Mouse (Mus musculus) cerebellum, adult 11 months (tissue): ENCODE data around the gene Blzf1.

Source experiments
- DNase-seq: peaks from one replicate; pipeline ENCODE4 v3.0.0; 2022

Blzf1 gene

DNA sequence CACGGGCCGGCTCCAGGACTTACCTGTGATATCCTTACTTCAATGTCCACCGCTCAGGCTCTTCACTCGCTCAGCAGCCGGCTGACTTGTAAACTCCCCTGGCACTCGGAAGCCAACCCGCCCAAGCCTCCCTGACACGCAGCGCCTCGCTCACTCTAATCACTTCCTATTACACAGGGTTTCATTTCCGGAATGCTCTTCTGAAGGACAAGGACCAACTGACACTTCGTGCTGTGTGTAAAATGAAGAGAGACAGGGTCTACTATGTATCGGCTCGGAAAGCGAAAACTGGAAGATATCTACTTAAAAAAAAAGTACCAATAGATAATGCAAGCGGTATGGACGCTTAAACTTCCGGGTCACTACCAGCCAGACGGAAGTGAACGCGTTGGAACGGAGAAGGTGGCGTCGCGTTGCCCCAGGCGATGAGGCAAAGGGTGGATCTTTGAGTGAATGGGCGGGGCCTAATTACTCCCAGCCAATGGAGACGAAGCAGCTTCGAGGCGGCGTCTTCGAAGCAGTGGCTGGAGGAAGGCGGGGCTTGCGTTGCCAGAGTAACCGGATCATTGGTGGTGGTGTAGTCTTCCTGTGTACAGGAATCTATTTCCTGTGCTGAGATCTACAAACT, at the start of gene Blzf1:
Blzf1 (minus strand) TSS at position 366 of the 628 bp plus-strand sequence.
- DNase-seq, result peak; percentile 94

DNA sequence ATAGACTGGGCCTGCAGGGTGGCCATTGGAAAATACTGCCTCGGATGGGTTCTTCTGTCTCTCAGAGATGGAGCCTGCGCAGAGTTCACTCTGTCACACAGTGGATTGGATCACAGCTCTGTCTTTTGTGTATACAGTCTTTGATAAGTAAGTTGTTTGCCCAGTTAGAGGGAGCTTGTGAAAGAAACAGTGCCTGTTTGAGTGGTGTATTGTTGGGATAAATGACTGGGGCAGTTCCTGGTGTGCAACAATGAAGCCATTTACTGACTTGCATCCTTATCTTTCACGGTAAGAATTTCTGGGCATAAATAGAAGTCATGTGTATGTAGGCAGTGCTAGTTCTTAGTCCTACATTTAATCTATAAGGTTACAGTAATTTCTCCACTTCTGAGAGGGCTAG, 46.2 kb upstream of the Blzf1 start:
- no peak for DNase-seq

DNA sequence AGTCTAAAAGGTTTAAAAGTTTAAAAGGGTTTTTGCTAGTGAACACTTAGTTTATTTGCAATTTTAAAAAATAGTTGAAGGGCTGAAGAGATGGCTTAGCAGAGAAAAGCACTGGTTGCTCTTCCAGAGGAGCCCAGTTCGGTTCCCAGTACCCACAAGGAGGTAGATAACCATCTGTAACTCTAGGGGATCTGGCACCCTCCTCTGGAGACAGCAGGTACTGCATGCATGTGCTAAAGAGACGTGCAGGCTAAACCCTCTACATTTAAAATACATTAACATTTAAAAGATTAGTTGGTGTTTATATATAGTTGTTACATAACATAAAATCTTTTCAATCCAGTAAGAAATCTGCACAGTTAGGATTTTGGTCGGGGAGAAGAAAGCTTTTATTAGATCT, 34.9 kb upstream of the Blzf1 start:
- no peak for DNase-seq

DNA sequence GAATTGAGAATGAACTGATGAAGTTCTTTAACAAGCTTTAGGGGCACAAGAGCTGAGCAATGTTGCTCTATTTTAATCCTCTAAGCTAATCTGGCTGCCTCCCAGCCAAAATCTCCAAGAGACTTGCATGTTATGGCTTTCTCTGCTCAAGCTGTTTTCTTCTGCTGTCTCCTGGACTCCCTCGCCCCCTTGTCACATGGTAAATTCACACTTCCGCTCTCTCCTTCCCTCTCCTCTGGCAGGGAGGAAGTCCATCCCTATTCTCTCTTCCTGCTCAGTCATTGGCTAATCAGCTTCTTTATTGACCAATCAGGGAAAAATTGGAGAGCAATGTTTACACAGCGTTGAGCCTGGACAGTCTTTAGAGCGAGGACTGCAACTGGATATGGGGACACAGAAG, 28.6 kb upstream of the Blzf1 start:
- no peak for DNase-seq

DNA sequence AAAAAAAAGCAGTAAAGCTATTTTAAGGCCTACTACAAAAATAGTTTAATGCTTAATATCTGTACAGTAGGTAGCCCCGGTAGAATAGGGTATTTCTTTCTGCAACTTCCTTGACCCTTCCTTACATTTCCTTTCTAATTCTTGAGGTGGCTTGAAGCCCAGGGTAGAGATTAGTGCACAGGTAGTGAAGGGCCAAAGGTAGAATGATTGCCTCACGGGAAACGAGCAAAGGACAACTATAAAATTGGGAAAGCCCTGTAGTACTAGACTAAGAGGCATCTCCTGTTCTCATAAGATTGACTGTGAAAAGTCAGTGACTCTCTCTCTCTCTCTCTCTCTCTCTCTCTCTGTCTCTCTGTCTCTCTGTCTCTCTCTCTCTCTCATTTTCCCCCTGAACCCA, 28.1 kb upstream of the Blzf1 start:
- no peak for DNase-seq

DNA sequence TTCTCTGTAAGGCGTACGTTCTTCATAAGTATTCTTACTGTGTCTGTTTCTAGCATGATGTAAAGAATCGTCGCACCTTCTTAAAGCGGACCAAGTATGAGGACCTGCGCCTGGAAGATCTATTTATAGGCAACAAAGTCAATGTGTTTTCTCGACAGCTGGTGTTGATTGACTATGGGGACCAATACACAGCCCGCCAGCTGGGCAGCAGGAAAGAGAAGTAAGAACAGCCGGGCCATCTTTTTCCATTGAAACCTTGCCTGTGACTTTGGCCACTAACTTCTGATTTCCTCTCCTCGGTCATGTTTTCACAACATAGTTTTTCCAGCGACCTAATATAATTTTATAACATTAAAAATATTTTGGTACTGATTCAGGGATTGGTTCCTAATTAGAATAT, 25.3 kb upstream of the Blzf1 start:
- no peak for DNase-seq

DNA sequence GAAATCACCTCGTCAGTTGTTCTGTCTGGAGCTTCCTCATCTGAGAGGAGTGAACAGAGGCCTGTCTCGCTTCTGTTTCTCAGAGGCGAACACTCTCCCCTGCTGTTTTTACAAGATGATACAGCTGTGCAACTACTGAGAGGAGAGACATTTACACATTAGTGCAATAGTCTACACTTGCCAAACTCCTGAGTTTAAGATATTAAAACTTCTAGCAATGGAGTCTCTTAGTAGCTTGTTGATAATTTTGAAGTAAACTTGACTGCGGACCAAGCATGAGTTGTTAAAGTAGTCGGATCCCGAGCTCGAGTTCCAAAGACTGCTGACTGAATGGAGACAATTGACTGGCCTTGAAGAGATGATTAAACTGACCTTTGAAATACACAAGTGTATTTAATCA, 20.5 kb upstream of the Blzf1 start:
- DNase-seq, result no peak

DNA sequence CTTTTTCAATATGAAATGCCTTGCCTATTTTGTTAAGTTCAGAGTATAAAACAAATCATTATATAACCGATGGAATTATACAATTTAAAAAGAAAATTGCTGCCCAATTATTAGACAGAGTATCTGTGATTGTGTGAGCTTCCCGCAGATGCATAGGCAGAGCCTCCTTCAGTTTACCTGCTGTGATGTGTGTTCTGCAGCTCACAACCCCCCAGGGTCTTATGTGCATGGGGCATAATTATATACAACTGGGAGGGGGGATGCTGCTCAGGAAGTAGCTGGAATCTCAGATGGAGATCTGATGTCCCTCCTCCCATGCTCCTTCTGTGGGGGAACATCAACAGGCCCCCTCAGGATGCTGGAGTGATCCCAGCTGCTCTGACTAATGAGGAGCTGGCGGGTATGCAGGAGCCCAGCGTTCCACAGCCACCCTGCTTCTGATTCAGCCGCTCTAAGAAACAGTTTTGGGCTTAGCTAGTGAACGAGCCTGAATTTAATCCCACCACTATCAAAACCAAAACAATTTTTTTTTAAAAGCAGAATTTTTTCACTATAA, 19.4 kb upstream of the Blzf1 start:
- no peak for DNase-seq

DNA sequence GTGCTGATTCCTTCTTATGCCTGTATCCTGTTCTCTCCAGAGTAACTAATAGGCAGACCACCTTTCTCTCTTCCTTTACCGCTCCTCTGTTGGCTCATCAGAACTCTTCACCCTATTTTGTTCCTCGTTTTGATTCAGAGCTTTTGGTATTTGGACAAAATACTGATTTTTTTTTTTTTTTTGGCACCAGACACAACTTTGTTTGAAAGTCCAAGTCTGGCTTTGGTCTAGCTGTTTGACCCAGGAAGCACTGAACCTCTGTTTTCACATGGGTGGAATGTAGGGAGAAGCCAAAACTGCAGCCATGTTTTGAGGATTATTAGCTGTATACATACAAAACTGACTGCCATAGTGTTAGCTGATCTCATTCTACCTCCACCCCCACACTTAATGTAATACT, 17.6 kb upstream of the Blzf1 start:
- DNase-seq, result no peak

DNA sequence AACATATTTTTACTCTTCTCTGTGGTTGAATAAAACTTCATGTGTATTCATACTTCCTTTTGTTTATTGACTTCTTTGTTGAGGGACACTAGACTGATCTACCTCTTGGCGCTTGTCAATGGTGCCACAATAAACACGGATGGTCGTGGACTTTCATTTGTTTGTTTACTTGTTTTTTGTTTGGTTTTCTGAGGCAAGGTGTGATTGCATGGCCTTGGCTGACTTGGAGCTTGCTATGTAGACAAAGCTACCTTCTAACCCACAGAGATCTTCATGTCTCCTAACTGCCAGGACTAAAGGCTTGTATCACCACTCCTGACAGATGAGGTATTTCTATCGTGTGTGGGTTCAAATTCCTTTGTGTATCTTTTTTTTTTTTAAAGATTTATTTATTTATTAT, 16.9 kb upstream of the Blzf1 start:
- DNase-seq, result no peak

DNA sequence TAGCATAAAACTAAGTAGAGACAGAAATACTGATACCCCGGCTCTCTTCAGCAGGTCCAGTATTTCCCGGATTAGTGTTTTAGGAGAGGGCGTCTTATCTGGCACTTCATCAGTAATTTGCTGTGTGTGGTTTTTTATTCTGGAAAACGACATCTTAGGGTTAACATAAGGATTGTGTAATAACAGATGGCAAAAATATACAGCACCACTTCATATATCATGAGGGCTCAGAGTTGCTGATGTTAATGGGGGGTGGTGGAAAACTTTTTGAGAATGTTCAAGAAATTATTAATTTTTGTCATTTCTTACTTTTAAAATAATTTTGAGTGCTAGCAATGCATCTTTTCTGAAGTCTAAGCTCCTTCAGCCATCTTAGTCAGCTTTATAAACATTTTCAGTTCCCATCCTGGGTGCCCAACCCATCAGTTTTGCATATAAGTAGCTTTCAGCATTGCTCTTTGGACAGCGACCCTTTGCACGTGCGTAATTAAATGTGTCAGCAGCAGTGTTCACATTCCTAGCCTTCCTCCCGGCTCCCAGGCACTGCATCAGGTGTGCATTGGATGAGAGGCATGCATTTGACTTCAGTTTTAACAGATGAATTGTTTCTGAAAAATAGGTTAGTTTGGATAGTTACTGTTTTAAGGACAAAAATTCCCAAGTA, 15.8 kb upstream of the Blzf1 start:
- DNase-seq, result no peak

DNA sequence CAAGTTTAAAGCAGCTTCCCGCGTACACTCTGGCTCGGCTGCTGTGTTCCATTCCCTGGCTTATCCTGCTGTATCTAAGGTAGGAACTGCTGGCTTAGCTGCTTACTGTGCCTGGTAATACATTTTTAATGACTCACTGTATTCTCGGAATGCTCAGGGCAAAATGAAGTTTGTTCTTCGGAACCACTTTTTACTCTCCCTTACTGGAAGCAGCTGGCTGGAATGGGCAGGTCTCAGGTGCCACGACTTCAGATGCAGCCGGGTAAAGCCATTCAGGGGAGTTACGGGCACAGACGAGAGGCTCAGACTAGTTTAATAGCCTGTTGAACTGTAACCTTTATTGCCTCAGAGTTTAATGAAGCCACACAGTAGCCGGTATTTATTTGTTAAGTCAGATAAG, 14.1 kb upstream of the Blzf1 start:
- no peak for DNase-seq

DNA sequence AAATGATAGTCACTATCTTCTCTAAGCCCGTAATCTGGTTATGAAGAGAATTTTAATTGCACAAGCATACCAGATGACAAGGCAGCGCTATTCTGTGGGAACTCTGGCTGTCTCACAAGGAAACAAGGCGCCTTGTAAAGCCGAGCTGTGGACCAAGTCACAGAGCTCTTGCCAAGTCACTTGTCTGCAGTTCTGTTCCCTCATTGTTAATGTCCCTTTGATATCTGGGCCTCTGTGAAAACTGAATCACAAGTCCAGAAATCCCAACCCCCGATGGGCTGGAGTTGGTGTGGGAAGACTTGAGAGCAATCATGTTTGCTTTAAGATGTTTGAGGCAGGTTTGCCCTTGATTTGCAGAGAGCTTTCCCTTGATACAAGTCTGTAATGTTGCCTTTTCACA, 13.4 kb upstream of the Blzf1 start:
- no peak for DNase-seq

DNA sequence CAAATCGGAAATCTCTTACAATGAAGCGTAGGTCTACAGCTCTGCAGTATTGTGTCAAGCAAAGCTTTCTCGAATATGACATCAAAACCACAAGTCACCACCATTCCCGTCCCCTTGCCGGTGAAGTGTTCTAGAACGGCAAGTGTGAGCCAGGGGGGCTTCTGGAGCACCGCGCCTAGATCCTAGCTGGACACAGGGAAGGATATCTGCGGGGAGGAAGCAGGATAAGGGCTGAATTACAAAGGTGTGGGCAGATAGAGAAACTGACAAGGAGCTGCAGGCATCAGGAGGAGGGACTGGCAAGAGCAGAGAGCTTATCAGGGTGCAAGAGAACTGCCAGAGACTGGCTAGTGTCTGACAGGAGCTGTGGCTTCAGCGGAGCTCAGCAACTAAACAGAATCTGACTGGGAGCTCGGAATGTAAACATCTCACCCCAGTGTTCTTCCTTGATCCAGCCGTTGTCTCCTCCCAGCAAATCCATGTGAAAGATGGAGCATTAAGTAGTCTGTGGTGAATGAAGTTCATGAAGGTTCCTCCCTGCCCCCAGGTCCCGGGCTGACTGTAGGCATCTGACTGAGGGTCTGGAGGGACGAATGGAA, 12.4 kb upstream of the Blzf1 start:
- DNase-seq, result no peak

DNA sequence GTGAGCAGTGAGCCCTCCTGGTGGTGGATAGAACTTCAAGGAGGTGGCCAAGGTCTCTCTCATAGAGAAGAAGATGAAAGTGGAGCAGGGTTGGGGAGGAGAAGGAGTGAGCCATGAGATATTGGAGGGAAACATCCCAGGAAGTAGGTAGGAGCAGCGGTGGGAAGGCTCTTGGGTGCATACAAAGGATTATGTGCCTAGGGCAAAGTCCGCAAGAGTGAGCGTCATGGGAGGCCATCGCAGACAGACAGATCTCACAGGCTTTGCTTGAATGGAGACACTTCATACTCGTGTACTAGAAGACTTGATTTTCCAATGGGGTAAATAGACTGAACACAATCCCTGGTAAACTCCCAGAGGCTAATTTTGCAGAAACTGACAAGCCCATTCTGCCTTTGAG, 11.2 kb upstream of the Blzf1 start:
- DNase-seq, result no peak

DNA sequence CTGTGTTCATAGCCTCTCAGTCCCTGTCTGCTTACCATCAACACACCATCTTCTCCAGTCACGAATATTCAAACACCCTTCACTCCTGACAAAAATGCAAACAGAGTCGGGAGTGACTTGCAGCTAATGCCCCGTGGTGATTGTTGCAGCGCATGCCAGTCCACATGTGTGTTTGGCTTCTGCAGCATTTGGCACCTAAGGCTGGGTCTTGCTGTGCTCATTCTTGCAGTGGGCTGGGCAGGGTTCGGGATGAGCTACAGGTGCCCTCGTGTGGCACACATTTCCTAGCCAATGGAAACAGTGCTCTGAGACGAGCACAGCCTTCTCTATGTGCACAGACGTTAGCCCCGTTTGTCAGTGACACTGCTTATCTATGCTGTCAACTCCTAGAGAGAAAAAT, 10.0 kb upstream of the Blzf1 start:
- DNase-seq, result no peak

DNA sequence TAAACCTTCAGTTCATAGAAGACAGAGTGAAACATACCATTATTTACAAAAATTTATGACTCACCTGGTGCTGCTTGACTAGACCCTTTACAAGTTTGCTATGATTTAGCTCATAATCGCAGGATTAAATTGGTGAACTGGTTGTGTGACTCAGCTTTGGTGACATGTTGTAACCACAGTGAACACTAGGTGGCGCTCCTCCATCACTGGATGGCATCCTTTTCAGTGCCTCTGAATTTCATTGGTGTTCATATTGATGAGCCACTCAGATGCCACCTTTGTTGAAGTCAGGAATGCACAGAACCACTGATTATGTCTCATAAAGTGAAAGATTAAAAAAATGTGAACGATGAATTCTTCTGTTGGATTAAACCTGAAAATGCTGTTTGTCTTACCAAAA, 9.4 kb upstream of the Blzf1 start:
- DNase-seq, result peak; percentile 58

DNA sequence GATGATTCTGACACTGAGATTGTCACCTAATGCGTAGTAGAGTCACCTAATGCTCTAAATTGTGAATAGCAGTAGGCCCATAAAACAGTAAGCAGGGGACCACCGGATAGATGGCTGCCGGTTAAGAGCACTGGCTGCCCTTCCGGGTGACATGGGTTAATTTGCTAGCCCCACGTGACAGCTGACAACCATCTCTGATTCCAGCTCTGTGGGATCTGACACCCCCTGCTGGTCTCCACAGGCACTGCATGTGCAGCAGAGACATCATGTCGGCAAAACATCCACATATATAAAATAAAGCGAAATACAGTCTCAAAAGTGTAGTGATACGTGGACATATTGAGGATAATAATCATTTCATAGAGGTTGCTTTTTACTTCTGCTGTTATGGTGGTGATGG, 8.0 kb upstream of the Blzf1 start:
- peak; percentile 11 for DNase-seq

DNA sequence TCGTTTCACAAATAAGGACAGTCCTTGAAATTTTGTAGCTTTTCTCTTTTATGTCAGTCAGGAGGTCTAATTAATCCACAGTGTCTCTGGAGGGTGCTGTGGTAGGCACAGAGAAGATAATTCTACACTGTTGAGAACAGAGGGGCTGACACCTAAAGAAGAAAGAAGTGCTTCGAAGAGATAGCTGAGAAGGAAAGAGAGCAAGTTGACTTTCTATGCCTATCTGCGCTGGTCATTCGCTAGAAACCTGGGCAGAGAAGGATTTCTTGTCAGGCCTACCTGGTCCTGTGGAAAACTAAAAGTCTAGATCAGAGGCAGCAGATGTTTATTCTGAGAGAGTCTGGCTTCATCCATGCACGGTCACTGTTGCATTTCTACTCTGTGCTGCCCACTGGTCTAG, 6.8 kb upstream of the Blzf1 start:
- no peak for DNase-seq

DNA sequence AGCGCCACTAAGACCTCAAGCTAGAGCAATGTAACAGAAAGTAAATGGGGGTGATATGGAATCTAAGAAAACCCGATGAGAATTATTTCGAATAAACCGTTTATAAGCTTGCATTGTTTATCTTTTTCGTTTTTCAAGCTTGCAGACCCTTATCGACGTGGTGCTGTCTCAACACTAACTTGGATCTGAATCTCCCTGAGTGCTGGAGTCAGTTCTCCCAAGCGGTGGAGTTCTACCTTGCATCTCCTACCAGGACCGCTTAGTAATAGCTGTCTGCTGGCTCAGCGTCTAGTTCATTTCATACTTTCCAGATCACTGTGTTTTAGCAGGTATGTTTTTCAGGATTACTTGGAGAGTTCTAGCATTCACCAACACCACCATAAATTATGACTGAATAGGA, 633 bp upstream of the Blzf1 start:
- DNase-seq, result no peak

DNA sequence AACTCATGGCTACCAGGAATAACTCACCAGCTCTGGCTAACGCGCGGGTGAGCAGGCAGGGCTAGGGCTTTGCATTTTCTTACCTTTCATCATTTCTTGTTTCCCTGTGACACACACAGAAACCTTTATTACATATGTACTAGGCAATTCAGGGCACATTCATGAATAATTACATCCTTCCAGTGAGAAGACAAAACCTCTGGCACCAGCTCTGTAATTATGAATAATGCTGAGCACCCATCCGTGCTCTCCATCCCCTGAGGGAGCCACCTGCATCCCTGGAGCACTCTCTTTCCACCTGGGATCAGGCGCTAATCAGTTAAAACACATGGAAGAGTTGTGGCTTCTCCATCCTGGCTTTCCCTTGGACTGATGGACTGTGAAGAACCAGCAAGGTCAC, 3.5 kb downstream of the Blzf1 start, which contains the start of gene Nme7:
Nme7 (plus strand) TSS at position 301 of the 400 bp plus-strand sequence.
- no peak for DNase-seq

DNA sequence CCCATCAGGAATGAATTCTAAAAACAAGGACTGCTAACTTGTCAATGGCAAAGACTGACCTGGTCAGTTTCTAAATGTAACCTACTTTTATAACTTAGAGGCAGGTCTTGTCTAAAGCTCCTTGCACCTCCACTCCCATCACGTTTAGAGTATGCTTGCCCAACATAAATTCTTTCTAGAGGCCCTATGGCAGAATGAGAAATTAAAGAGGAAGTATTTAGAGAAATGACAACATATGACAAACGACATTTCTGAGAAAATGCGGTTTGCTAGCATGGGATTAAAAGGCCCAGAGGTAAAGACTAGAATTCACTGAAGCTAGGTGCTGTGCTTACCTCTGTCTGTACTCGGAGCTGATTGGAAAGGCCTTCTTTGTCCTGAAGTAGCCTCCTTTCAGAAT, 5.3 kb downstream of the Blzf1 start:
- DNase-seq, result no peak

DNA sequence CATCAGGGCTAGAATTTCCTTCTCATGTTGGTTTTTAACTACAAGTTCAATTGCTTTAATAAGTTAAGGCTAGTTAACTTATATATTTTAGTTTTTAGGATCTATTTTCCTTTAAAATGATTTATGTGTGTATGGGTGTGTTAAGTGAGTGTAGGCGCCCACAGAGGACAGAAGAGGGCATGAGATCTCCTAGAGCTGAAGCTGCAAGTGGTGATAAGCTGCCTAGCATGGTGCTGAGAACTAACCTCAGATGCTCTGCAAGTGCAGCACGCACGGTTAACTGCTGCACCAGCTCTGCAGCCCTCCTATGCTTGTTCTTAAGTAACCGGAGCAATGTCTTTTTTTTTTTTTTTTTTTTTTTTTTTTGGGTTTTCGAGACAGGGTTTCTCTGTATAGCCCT, 10.8 kb downstream of the Blzf1 start:
- DNase-seq, result no peak

DNA sequence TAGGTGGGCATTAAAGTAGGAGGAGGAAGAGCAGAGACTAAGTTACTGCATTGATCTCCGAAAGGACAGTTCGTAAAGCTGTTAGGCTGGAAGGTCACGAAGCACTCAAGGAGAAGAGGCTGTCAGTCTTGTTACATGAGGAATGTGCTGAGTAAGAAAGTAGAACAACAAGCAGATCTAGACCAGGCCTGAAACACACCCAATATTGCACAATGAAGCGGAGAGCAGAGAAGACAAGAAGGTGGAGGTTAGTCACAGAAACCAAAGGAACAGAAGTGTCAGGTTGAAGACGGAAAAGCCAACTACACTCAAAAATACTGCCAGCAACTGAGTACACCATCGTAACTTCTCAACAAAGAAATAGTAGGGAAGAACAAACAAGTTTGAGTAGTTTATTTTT, 13.2 kb downstream of the Blzf1 start:
- DNase-seq, result no peak
